Mouse (Mus musculus): Measurements from ENCODE around the gene Pdlim3. TPM values are rescaled to one million over a fixed set of nuclear protein-coding genes. Genes with fewer than 3 reads are reported as not detected.

Gene Pdlim3
- total RNA-seq, 2 experiments from 2014 or later = 1.8 to 2.4 TPM

- no peak for DNase-seq (ENCODE audit: low spot score in 2 of 2)
These were observed 18.4 kb downstream of the Pdlim3 start for GRCm38 (mm10) chr8:45903659-45904058.

- no peak for DNase-seq (ENCODE audit: low spot score in 2 of 2)
These were observed 20.5 kb downstream of the Pdlim3 start for GRCm38 (mm10) chr8:45905591-45906250.

- no peak for DNase-seq (ENCODE audit: low spot score in 2 of 2)
These were observed 21.0 kb downstream of the Pdlim3 start for GRCm38 (mm10) chr8:45906251-45906619.

- DNase-seq (ENCODE audit: low spot score in 2 of 2) = no peak
These were observed 28.4 kb downstream of the Pdlim3 start for GRCm38 (mm10) chr8:45913707-45914106.

GRCm38 (mm10) chr8:45916496-45916895, 31.2 kb downstream of the Pdlim3 start:
- no peak for DNase-seq (ENCODE audit: low spot score in 2 of 2)

- DNase-seq (ENCODE audit: low spot score in 2 of 2) = peak in 1 of 2 experiments; percentile 23
These were observed 31.9 kb downstream of the Pdlim3 start for GRCm38 (mm10) chr8:45917040-45917679.

GRCm38 (mm10) chr8:45918891-45919290, 33.6 kb downstream of the Pdlim3 start:
- DNase-seq (ENCODE audit: low spot score in 2 of 2) = peak in 1 of 2 experiments; percentile 27

GRCm38 (mm10) chr8:45920392-45920791, 35.1 kb downstream of the Pdlim3 start:
- no peak for DNase-seq (ENCODE audit: low spot score in 2 of 2)

- no peak for DNase-seq (ENCODE audit: low spot score in 2 of 2)
These were observed 36.9 kb downstream of the Pdlim3 start for GRCm38 (mm10) chr8:45922116-45922515.

- DNase-seq (ENCODE audit: low spot score in 2 of 2) = peak; percentile 96 to 99
These were observed 49.3 kb downstream of the Pdlim3 start, which contains the start of gene Ccdc110 for GRCm38 (mm10) chr8:45934582-45935014. Gene Ccdc110, plus strand, starts transcription at chr8:45934619.

GRCm38 (mm10) chr8:45936986-45937385, 51.7 kb downstream of the Pdlim3 start:
- DNase-seq (ENCODE audit: low spot score in 2 of 2) = peak in 1 of 2 experiments; percentile 26

- no peak for DNase-seq (ENCODE audit: low spot score in 2 of 2)
These were observed 61.0 kb downstream of the Pdlim3 start for GRCm38 (mm10) chr8:45946283-45946682.

GRCm38 (mm10) chr8:45950622-45951021, 65.4 kb downstream of the Pdlim3 start:
- DNase-seq (ENCODE audit: low spot score in 2 of 2) = no peak

Other genes with a start within 250 kb of the Pdlim3 start
- 1 to 10 TPM; 1.2 to 1.3 TPM for gene Ccdc110, start 49.2 kb downstream of the Pdlim3 start, total RNA-seq (2021)
- 1 to 10 TPM; 2.0 to 2.4 TPM for gene 1700029J07Rik, start 89.8 kb downstream of the Pdlim3 start, total RNA-seq (2021)
- gene Ufsp2, start 90.1 kb downstream of the Pdlim3 start, total RNA-seq (2021) = 10 to 100 TPM; 56.4 to 58.1 TPM
- under 1 TPM; 0.26 to 0.30 TPM for gene Lrp2bp, start 113.8 kb downstream of the Pdlim3 start, total RNA-seq (2021)
- 1 to 10 TPM; 6.8 to 9.5 TPM for gene Ankrd37, start 120.2 kb downstream of the Pdlim3 start, total RNA-seq (2021)

All from left cerebral cortex, adult 18-20 months (tissue).